Mouse (Mus musculus) adrenal gland, adult (tissue): Measurements from ENCODE around the gene Mex3b.

Source experiments
- DNase-seq, 2 experiments: peaks; one replicate each; pipeline ENCODE4 v3.0.0; 2022 to 2023; ENCODE audit warnings: low spot score in 1 of 2; ENCODE audit not compliant: inconsistent age in 2 of 2

Mex3b gene

GRCm38 (mm10) chr7:82867271-82868121, at the start of gene Mex3b:
Gene Mex3b, plus strand, starts transcription at chr7:82867333.
- DNase-seq = peak; percentile 58 to 88

GRCm38 (mm10) chr7:82819541-82819940, 47.6 kb upstream of the Mex3b start:
- no peak for DNase-seq

GRCm38 (mm10) chr7:82820661-82821060, 46.5 kb upstream of the Mex3b start:
- DNase-seq = no peak

GRCm38 (mm10) chr7:82821501-82821900, 45.6 kb upstream of the Mex3b start:
- no peak for DNase-seq

GRCm38 (mm10) chr7:82822528-82822927, 44.6 kb upstream of the Mex3b start:
- no peak for DNase-seq

- no peak for DNase-seq
Observed at GRCm38 (mm10) chr7:82828193-82828592, 38.9 kb upstream of the Mex3b start.

GRCm38 (mm10) chr7:82829516-82829915, 37.6 kb upstream of the Mex3b start:
- DNase-seq = no peak

- DNase-seq = no peak
Observed at GRCm38 (mm10) chr7:82834471-82834870, 32.7 kb upstream of the Mex3b start.

GRCm38 (mm10) chr7:82838414-82838813, 28.7 kb upstream of the Mex3b start:
- no peak for DNase-seq

- DNase-seq = no peak
Observed at GRCm38 (mm10) chr7:82838965-82839675, 28.0 kb upstream of the Mex3b start.

- no peak for DNase-seq
Observed at GRCm38 (mm10) chr7:82842222-82842920, 24.8 kb upstream of the Mex3b start.

GRCm38 (mm10) chr7:82850756-82851155, 16.4 kb upstream of the Mex3b start:
- no peak for DNase-seq

GRCm38 (mm10) chr7:82851670-82852069, 15.5 kb upstream of the Mex3b start:
- DNase-seq = no peak

- no peak for DNase-seq
Observed at GRCm38 (mm10) chr7:82854195-82854766, 12.9 kb upstream of the Mex3b start.

GRCm38 (mm10) chr7:82858611-82859010, 8.5 kb upstream of the Mex3b start:
- no peak for DNase-seq

- no peak for DNase-seq
Observed at GRCm38 (mm10) chr7:82860626-82861025, 6.5 kb upstream of the Mex3b start.

GRCm38 (mm10) chr7:82863341-82863740, 3.8 kb upstream of the Mex3b start:
- no peak for DNase-seq

- peak in 1 of 2 experiments; percentile 19 for DNase-seq
Observed at GRCm38 (mm10) chr7:82864260-82864990, 2.7 kb upstream of the Mex3b start.

- peak; percentile 7 to 46 for DNase-seq
Observed at GRCm38 (mm10) chr7:82864991-82865771, 2.0 kb upstream of the Mex3b start.
